Mouse (Mus musculus) neural tube, embryonic 10.5 days (tissue): ENCODE results near the gene Irf7.
"Not testable (repeated sequence)": the region's sequence is repeated elsewhere in the genome, so short reads cannot be mapped to it uniquely, and the experiment has no call there.

Experiments
- DNase-seq: peaks from one replicate; pipeline ENCODE4 v3.0.0-alpha.2; 2017; ENCODE audit warnings: low spot score; ENCODE audit errors: extremely low spot score

The Irf7 gene

GRCm38 (mm10) chr7:141276546-141276945, 10.3 kb upstream of the Irf7 start, which contains the start of gene Cdhr5:
TSS of gene Cdhr5 (minus strand) at chr7:141276786.
- DNase-seq = no peak

- no peak for DNase-seq
Measured at GRCm38 (mm10) chr7:141275356-141275755, 9.1 kb upstream of the Irf7 start.

GRCm38 (mm10) chr7:141270631-141271030, 4.3 kb upstream of the Irf7 start:
- DNase-seq = no peak

GRCm38 (mm10) chr7:141269273-141269545, 2.9 kb upstream of the Irf7 start:
- DNase-seq = no peak

GRCm38 (mm10) chr7:141268466-141269272, 2.4 kb upstream of the Irf7 start:
- DNase-seq = no peak

GRCm38 (mm10) chr7:141265411-141265738, 906 bp downstream of the Irf7 start:
- DNase-seq = peak; percentile 25

- DNase-seq = peak; percentile 39
Measured at GRCm38 (mm10) chr7:141264761-141265410, 1.4 kb downstream of the Irf7 start.

GRCm38 (mm10) chr7:141264041-141264700, 2.1 kb downstream of the Irf7 start:
- no peak for DNase-seq

GRCm38 (mm10) chr7:141263640-141264039, 2.6 kb downstream of the Irf7 start:
- no peak for DNase-seq

- no peak for DNase-seq
Measured at GRCm38 (mm10) chr7:141261480-141261879, 4.8 kb downstream of the Irf7 start.

- DNase-seq = no peak
Measured at GRCm38 (mm10) chr7:141256159-141256558, 10.1 kb downstream of the Irf7 start.

GRCm38 (mm10) chr7:141250486-141250885, 15.8 kb downstream of the Irf7 start:
- not testable (repeated sequence) for DNase-seq

GRCm38 (mm10) chr7:141231551-141231950, 34.7 kb downstream of the Irf7 start:
- no peak for DNase-seq

- DNase-seq = no peak
Measured at GRCm38 (mm10) chr7:141231111-141231510, 35.2 kb downstream of the Irf7 start.

GRCm38 (mm10) chr7:141230570-141230969, 35.7 kb downstream of the Irf7 start:
- no peak for DNase-seq

GRCm38 (mm10) chr7:141229702-141230101, 36.6 kb downstream of the Irf7 start:
- no peak for DNase-seq

GRCm38 (mm10) chr7:141228279-141229067, 37.8 kb downstream of the Irf7 start, which contains the start of gene Phrf1:
TSS of gene Phrf1 (plus strand) at chr7:141228784.
- DNase-seq = peak; percentile 97

- DNase-seq = no peak
Measured at GRCm38 (mm10) chr7:141227796-141228195, 38.5 kb downstream of the Irf7 start.

- DNase-seq = no peak
Measured at GRCm38 (mm10) chr7:141226535-141226934, 39.7 kb downstream of the Irf7 start.

GRCm38 (mm10) chr7:141222696-141223215, 43.5 kb downstream of the Irf7 start:
- DNase-seq = no peak

GRCm38 (mm10) chr7:141222126-141222467, 44.2 kb downstream of the Irf7 start:
- no peak for DNase-seq
